Mouse (Mus musculus): ENCODE measurements around the gene Gramd4.

Gene Gramd4

GRCm38 (mm10) chr15:86070368-86070767, 12.9 kb downstream of the Gramd4 start:
- DNase-seq (ENCODE audit: low read depth, low spot score): no peak

GRCm38 (mm10) chr15:86071166-86071565, 13.7 kb downstream of the Gramd4 start:
- no peak for DNase-seq (ENCODE audit: low read depth, low spot score)

GRCm38 (mm10) chr15:86074171-86074937, 16.9 kb downstream of the Gramd4 start:
- no peak for DNase-seq (ENCODE audit: low read depth, low spot score)

GRCm38 (mm10) chr15:86075305-86076047, 18.0 kb downstream of the Gramd4 start:
- DNase-seq (ENCODE audit: low read depth, low spot score): no peak

- DNase-seq (ENCODE audit: low read depth, low spot score): no peak
These were observed 18.5 kb downstream of the Gramd4 start for GRCm38 (mm10) chr15:86076048-86076315.

- peak; percentile 35 for DNase-seq (ENCODE audit: low read depth, low spot score)
These were observed 18.9 kb downstream of the Gramd4 start for GRCm38 (mm10) chr15:86076378-86076777.

- DNase-seq (ENCODE audit: low read depth, low spot score): no peak
These were observed 20.4 kb downstream of the Gramd4 start for GRCm38 (mm10) chr15:86077934-86078333.

GRCm38 (mm10) chr15:86078481-86079216, 21.2 kb downstream of the Gramd4 start:
- DNase-seq (ENCODE audit: low read depth, low spot score): no peak

GRCm38 (mm10) chr15:86079467-86079866, 22.0 kb downstream of the Gramd4 start:
- DNase-seq (ENCODE audit: low read depth, low spot score): no peak

- no peak for DNase-seq (ENCODE audit: low read depth, low spot score)
These were observed 22.4 kb downstream of the Gramd4 start for GRCm38 (mm10) chr15:86079876-86080275.

- DNase-seq (ENCODE audit: low read depth, low spot score): no peak
These were observed 22.9 kb downstream of the Gramd4 start for GRCm38 (mm10) chr15:86080408-86080807.

- no peak for DNase-seq (ENCODE audit: low read depth, low spot score)
These were observed 24.2 kb downstream of the Gramd4 start for GRCm38 (mm10) chr15:86081654-86082053.

GRCm38 (mm10) chr15:86082551-86082961, 25.1 kb downstream of the Gramd4 start:
- DNase-seq (ENCODE audit: low read depth, low spot score): no peak

- no peak for DNase-seq (ENCODE audit: low read depth, low spot score)
These were observed 25.8 kb downstream of the Gramd4 start for GRCm38 (mm10) chr15:86083261-86083741.

- peak; percentile 45 for DNase-seq (ENCODE audit: low read depth, low spot score)
These were observed 28.1 kb downstream of the Gramd4 start for GRCm38 (mm10) chr15:86085301-86086225.

GRCm38 (mm10) chr15:86086291-86086706, 28.8 kb downstream of the Gramd4 start:
- no peak for DNase-seq (ENCODE audit: low read depth, low spot score)

GRCm38 (mm10) chr15:86087591-86088149, 30.2 kb downstream of the Gramd4 start:
- DNase-seq (ENCODE audit: low read depth, low spot score): no peak

GRCm38 (mm10) chr15:86088266-86088790, 30.8 kb downstream of the Gramd4 start:
- no peak for DNase-seq (ENCODE audit: low read depth, low spot score)

GRCm38 (mm10) chr15:86089091-86089744, 31.7 kb downstream of the Gramd4 start:
- no peak for DNase-seq (ENCODE audit: low read depth, low spot score)

- DNase-seq (ENCODE audit: low read depth, low spot score): no peak
These were observed 32.6 kb downstream of the Gramd4 start for GRCm38 (mm10) chr15:86089991-86090529.
